Mouse (Mus musculus): Measurements from ENCODE around the gene Pde6d. TPM values are rescaled to one million over a fixed set of nuclear protein-coding genes. Genes with fewer than 3 reads are reported as not detected.

Pde6d gene
- polyA plus RNA-seq, 1 experiment from 2014 or later, result 73.6 TPM

DNA sequence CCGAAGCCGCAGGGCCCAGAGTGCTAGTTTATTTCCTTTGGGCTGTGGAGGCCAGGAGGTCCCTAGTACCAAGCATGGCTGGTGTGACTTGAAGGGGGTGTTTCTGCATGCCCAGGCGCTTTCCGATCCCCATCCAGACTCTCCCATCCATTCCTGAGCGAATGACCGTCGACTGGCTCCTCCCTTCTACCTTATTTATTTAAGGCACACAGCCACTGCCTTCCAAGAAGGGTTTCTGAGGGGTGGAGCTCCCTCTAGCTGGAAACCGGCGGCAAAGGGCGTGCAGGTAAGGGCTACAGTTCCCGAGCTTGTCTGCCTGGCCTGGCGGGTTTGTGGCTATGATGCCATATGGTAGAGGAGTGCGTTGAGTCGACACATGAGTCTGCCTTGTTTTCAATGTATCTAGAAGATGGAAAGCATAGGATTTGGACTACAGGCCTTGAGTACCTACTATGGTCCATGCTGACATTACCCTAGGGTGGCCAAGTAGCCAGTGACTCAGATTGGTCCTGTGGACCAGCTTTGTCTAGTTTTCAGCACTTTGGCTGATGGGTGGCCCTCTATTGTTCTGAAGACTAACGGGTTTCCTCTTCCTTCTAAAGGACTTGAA lies 53.8 kb downstream of the Pde6d start:
- Histone ChIP-seq H3K36me3 (peaks cover 38% of the 10 kb centered on the region), H3K4me3 (peak overlapping the region; percentile 99), H3K27me3 (ENCODE audit: insufficient read depth, poor library complexity, severe bottlenecking) (no peaks in the 10 kb centered on the region), H3K9me3 (no peaks in the 10 kb centered on the region), H3K4me1 (peaks cover 55% of the 10 kb centered on the region), H3K27ac (peak overlapping the region; percentile 95)
- peak; percentile 84 for DNase-seq (ENCODE audit: low spot score)
- WGBS, result under 1% methylated on average over 15 of the region's 15 CpGs

- WGBS, result under 1% methylated on average over 89 of the region's 89 CpGs
- H3K4me1 ChIP-seq, result peaks cover 55% of the 10 kb centered on the region
- peak overlapping the region; percentile 95 for H3K27ac ChIP-seq
- H3K27me3 ChIP-seq (ENCODE audit: insufficient read depth, poor library complexity, severe bottlenecking), result no peaks in the 10 kb centered on the region
- peak overlapping the region; percentile 99 for H3K4me3 ChIP-seq
- no peaks in the 10 kb centered on the region for H3K9me3 ChIP-seq
- peak; percentile 95 for DNase-seq (ENCODE audit: low spot score)
- H3K36me3 ChIP-seq, result peaks cover 31% of the 10 kb centered on the region
These were observed 54.6 kb downstream of the Pde6d start for GRCm38 (mm10) chr1:86527599-86528486.

GRCm38 (mm10) chr1:86526789-86527598 lies 55.4 kb downstream of the Pde6d start:
- Histone ChIP-seq H3K36me3 (peaks cover 31% of the 10 kb centered on the region), H3K27ac (peak overlapping the region; percentile 95), H3K9me3 (no peaks in the 10 kb centered on the region), H3K4me3 (peak overlapping the region; percentile 99), H3K4me1 (peaks cover 54% of the 10 kb centered on the region), H3K27me3 (ENCODE audit: insufficient read depth, poor library complexity, severe bottlenecking) (no peaks in the 10 kb centered on the region)
- no peak for DNase-seq (ENCODE audit: low spot score)
- under 1% methylated on average over 111 of the region's 111 CpGs for WGBS

DNA sequence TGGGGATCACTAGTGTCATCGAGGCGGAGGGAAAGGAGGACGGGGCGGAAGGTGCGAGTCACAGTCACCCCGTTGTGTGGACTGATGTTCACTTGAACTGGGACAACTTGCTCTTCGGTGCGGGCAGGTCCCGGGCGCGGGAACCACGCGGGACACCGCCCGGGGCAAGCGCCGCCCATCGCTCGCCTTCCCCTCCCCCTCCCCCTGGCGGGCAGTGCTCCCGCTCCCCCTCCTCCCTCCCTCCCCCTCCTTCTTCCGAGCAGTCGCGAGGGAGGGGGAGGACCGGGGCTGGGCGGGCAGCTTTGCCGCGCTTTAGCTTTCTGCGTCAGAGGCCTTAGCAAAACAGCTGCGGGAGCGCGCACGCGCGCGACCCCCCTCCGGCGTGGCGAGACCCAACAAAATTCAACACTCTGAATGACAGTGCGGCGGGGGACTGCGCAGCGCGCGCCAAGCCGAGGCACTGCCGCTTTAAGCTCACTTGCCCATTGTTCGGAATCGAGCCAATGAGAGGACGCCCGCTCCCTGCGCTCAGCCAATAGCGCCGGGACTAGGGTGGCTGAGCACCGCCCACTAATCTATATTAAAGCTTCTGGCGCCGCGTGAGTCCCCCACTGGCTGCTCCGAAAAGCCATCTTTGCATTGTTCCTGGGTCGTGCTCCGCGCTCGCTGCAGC lies 56.2 kb downstream of the Pde6d start, which contains the start of gene Ptma:
Gene Ptma (plus strand): TSS at position 611 of the 673 bp plus-strand sequence.
- H3K4me3 ChIP-seq, result peak within 1 kb of the TSS; percentile 99
- peaks cover 29% of the 10 kb centered on the region for H3K36me3 ChIP-seq
- DNase-seq (ENCODE audit: low spot score), result peak; percentile 100
- H3K9me3 ChIP-seq, result no peaks in the 10 kb centered on the region
- no peaks in the 10 kb centered on the region for H3K27me3 ChIP-seq (ENCODE audit: insufficient read depth, poor library complexity, severe bottlenecking)
- H3K4me1 ChIP-seq, result peaks cover 53% of the 10 kb centered on the region
- WGBS, result under 1% methylated on average over 59 of the region's 63 CpGs
- H3K27ac ChIP-seq, result peak within 1 kb of the TSS; percentile 95

DNA sequence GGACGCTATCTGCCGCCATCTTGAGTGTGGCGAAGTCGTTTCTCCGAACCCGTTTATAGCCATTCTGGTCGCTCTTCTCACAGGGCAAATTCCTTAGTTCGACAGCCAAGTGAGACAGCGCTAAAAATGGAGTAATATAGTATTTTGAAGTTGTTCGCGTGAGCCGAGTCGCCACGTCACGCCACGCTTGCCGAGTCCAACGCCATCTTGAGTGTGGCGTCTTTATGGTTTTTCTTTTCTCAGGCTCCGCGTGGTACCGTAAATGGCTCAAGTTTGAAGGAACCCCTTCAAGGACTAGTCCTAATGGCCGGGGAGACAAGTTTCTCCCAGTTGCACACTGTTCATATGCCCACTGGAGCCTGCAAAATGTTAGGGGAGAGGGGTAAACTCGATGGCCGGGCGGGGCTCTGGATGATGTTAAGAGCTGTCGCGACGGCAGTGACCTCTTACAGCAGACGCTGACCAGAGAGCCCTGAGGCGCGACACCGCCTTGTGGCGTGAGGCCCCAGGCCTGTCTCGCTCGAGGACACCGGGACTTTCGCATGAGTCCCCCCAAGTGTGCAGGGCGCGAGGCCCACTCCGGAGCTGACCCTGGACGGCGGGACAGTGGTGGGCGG lies 56.8 kb downstream of the Pde6d start:
- peak overlapping the region; percentile 99 for H3K4me3 ChIP-seq
- H3K27me3 ChIP-seq (ENCODE audit: insufficient read depth, poor library complexity, severe bottlenecking), result no peaks in the 10 kb centered on the region
- DNase-seq (ENCODE audit: low spot score), result no peak
- H3K36me3 ChIP-seq, result peaks cover 24% of the 10 kb centered on the region
- H3K4me1 ChIP-seq, result peaks cover 47% of the 10 kb centered on the region
- no peaks in the 10 kb centered on the region for H3K9me3 ChIP-seq
- H3K27ac ChIP-seq, result peak overlapping the region; percentile 95
- WGBS, result under 1% methylated on average over 44 of the region's 44 CpGs

GRCm38 (mm10) chr1:86524619-86525498 lies 57.6 kb downstream of the Pde6d start:
- peak overlapping the region; percentile 99 for H3K4me3 ChIP-seq
- peak; percentile 99 for DNase-seq (ENCODE audit: low spot score)
- no peaks in the 10 kb centered on the region for H3K27me3 ChIP-seq (ENCODE audit: insufficient read depth, poor library complexity, severe bottlenecking)
- peaks cover 22% of the 10 kb centered on the region for H3K36me3 ChIP-seq
- peaks cover 51% of the 10 kb centered on the region for H3K4me1 ChIP-seq
- WGBS, result 3% methylated on average over 53 of the region's 53 CpGs
- H3K9me3 ChIP-seq, result no peaks in the 10 kb centered on the region
- peak overlapping the region; percentile 95 for H3K27ac ChIP-seq

GRCm38 (mm10) chr1:86523776-86524618 lies 58.4 kb downstream of the Pde6d start:
- WGBS, result 78% methylated on average over 8 of the region's 8 CpGs
- peaks cover 43% of the 10 kb centered on the region for H3K4me1 ChIP-seq
- H3K27ac ChIP-seq, result peak overlapping the region; percentile 95
- peaks cover 14% of the 10 kb centered on the region for H3K36me3 ChIP-seq
- no peaks in the 10 kb centered on the region for H3K9me3 ChIP-seq
- DNase-seq (ENCODE audit: low spot score), result no peak
- H3K27me3 ChIP-seq (ENCODE audit: insufficient read depth, poor library complexity, severe bottlenecking), result no peaks in the 10 kb centered on the region
- H3K4me3 ChIP-seq, result peak overlapping the region; percentile 99; the same call in 1 of the 2 replicates

GRCm38 (mm10) chr1:86522286-86522871 lies 60.0 kb downstream of the Pde6d start:
- no peak for DNase-seq (ENCODE audit: low spot score)
- Histone ChIP-seq H3K27me3 (ENCODE audit: insufficient read depth, poor library complexity, severe bottlenecking) (0 out of 2 replicates have a peak, but pooled peaks cover 4% of the 10 kb centered on the region), H3K27ac (peak overlapping the region; percentile 60), H3K4me1 (peaks cover 35% of the 10 kb centered on the region), H3K36me3 (no peaks in the 10 kb centered on the region), H3K9me3 (no peaks in the 10 kb centered on the region), H3K4me3 (no peak overlapping the region)
- 59% methylated on average over 7 of the region's 7 CpGs for WGBS

- H3K27ac ChIP-seq, result no peak overlapping the region
- peaks cover 32% of the 10 kb centered on the region for H3K4me1 ChIP-seq
- no peak for DNase-seq (ENCODE audit: low spot score)
- H3K9me3 ChIP-seq, result no peaks in the 10 kb centered on the region
- WGBS, result 23% methylated on average over 7 of the region's 7 CpGs
- 0 out of 2 replicates have a peak, but pooled peaks cover 4% of the 10 kb centered on the region for H3K27me3 ChIP-seq (ENCODE audit: insufficient read depth, poor library complexity, severe bottlenecking)
- no peaks in the 10 kb centered on the region for H3K36me3 ChIP-seq
- H3K4me3 ChIP-seq, result no peak overlapping the region
These were observed 62.1 kb downstream of the Pde6d start for GRCm38 (mm10) chr1:86520361-86520760.

DNA sequence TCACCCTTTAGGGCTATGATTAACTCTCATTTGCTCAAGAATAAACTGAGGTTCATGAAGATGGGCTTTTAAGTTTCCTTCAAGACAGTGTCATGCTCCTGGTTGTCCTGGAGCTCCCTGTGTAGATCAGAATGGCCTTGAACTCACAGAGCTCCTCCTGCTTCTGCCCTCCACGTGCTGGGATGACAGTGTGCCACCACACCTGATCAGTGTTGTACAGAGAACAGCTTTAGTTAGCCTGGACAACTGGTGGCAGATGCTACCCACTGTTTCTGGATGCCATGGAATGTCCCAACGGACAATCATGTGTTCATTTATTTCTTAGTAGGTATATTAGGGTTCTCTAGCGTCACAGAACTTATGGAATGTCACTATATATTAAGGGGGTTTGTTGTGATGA lies 65.4 kb downstream of the Pde6d start:
- Histone ChIP-seq H3K9me3 (no peaks in the 10 kb centered on the region), H3K27me3 (ENCODE audit: insufficient read depth, poor library complexity, severe bottlenecking) (0 out of 2 replicates have a peak, but pooled peaks cover 4% of the 10 kb centered on the region), H3K36me3 (no peaks in the 10 kb centered on the region), H3K4me1 (peaks cover 12% of the 10 kb centered on the region), H3K4me3 (no peak overlapping the region), H3K27ac (no peak overlapping the region)
- 70% methylated on average over 3 of the region's 3 CpGs for WGBS
- no peak for DNase-seq (ENCODE audit: low spot score)
